Mouse (Mus musculus) liver, embryonic 15.5 days (tissue): ENCODE data around the gene Nuak1. TPM values are rescaled to one million over a fixed set of nuclear protein-coding genes. Genes with fewer than 3 reads are reported as not detected.

Source experiments
- ATAC-seq: fragments of 200-750 bp; cut with Nextera tagmentation; 2 replicates; pipeline ENCODE4 v1.8.0; 2017; ENCODE audit warnings: moderate number of reproducible peaks, mild to moderate bottlenecking, moderate library complexity; ENCODE audit not compliant: insufficient read depth
- H3K27ac ChIP-seq: fragments of 300-500 bp; sonication (generic); replicated peaks from 2 replicates; pipeline ENCODE4 v1.5.1; 2015; ENCODE audit warnings: mild to moderate bottlenecking, inconsistent platforms
- H3K27me3 ChIP-seq: fragments of 300-500 bp; sonication (generic); 2 replicates; pipeline ENCODE4 v1.6.1; 2015; ENCODE audit warnings: mild to moderate bottlenecking, inconsistent platforms
- H3K36me3 ChIP-seq: fragments of 300-500 bp; sonication (generic); replicated peaks from 2 replicates; pipeline ENCODE4 v1.6.1; 2015; ENCODE audit warnings: moderate library complexity, mild to moderate bottlenecking, inconsistent platforms
- H3K4me1 ChIP-seq: fragments of 300-500 bp; sonication (generic); replicated peaks from 2 replicates; pipeline ENCODE4 v1.6.1; 2015; ENCODE audit warnings: inconsistent platforms
- H3K4me2 ChIP-seq: fragments of 300-500 bp; sonication (generic); 2 replicates; pipeline ENCODE4 v1.6.1; 2015; ENCODE audit warnings: moderate library complexity, mild to moderate bottlenecking, inconsistent platforms
- H3K4me3 ChIP-seq: fragments of 300-500 bp; sonication (generic); replicated peaks from 2 replicates; pipeline ENCODE4 v1.5.1; 2015; ENCODE audit warnings: mild to moderate bottlenecking, inconsistent platforms
- H3K9ac ChIP-seq: fragments of 300-500 bp; sonication (generic); 2 replicates; pipeline ENCODE4 v1.6.1; 2015; ENCODE audit warnings: moderate library complexity, mild to moderate bottlenecking, inconsistent platforms
- H3K9me3 ChIP-seq: fragments of 300-500 bp; sonication (generic); replicated peaks from 2 replicates; pipeline ENCODE4 v1.6.1; 2016; ENCODE audit warnings: inconsistent platforms
- WGBS: fragments of 180-500 bp; shearing (Covaris S2); methylation state at CpG from one replicate; pipeline ENCODE4 v1.1.7; 2015; ENCODE audit warnings: mixed read lengths; ENCODE audit not compliant: insufficient replicate concordance; 5-methylcytosine and 5-hydroxymethylcytosine counted together
- polyA plus RNA-seq: library from polyadenylated mRNA; unstranded; fragments of >200 nt; fragmentation: Nextera tagmentation; extraction: Ambion mirVana; gene quantifications from 2 replicates; pipeline ENCODE4 v1.2.1, GENCODE M21; 2015

Nuak1 gene
- polyA plus RNA-seq, 1 experiment from 2014 or later, result 0.13 TPM

DNA sequence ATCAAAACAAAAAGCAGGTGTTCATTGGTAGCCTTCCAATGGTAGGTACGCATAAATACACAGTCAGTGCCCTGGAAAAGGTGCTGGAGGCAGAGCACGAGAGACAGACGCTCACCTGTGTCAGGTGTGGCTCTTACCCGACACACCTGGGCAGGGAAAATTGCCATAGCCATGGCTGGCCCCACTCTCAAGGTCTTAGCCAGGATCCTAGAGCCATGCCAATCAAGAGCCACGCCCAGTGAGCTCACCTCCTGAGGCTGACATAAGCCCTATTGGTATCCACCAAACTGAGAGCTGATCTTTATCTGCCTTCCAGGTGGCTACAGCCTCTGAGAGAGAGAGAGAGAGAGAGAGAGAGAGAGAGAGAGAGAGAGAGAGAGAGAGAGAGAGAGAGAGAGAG is 64.1 kb downstream of the Nuak1 start:
- ATAC-seq, result no peak
- H3K36me3 ChIP-seq, result no peaks in the 10 kb centered on the region

DNA sequence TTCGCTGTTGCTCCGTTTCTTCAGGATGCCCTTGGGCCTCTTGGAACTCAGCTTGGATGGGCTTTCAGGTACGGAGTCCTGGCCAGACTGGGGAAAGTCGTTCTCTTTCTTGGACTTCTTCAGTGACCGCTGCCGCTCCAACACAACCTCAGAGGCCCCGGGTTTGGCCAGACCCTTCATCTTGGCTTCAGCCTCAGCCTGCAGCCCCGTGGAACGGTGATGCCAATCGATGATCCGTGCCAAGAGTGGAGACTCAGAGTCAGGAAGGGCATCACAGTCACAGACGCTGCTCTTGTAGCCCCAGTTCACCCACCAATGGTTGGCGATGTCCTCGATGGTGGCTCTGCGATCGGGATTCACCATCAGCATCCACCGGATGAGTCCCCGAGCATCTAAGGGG is 65.4 kb downstream of the Nuak1 start:
- H3K36me3 ChIP-seq, result no peaks in the 10 kb centered on the region
- ATAC-seq, result no peak
- H3K4me1 ChIP-seq, result no peaks in the 10 kb centered on the region
- no peaks in the 10 kb centered on the region for H3K27me3 ChIP-seq
- H3K27ac ChIP-seq, result no peak overlapping the region
- no peak overlapping the region for H3K9ac ChIP-seq
- WGBS, result 75% methylated on average over 18 of the region's 18 CpGs
- no peaks in the 10 kb centered on the region for H3K9me3 ChIP-seq
- no peak overlapping the region for H3K4me3 ChIP-seq
- no peak overlapping the region for H3K4me2 ChIP-seq

More for the DNA sequence above, 64.1 kb downstream of the Nuak1 start:
- no peak overlapping the region for H3K4me3 ChIP-seq
- no peaks in the 10 kb centered on the region for H3K9me3 ChIP-seq
- H3K4me1 ChIP-seq, result no peaks in the 10 kb centered on the region
- no peak overlapping the region for H3K4me2 ChIP-seq
- H3K27me3 ChIP-seq, result no peaks in the 10 kb centered on the region
- no peak overlapping the region for H3K9ac ChIP-seq
- WGBS, result 53% methylated on average over 5 of the region's 5 CpGs
- H3K27ac ChIP-seq, result no peak overlapping the region

DNA sequence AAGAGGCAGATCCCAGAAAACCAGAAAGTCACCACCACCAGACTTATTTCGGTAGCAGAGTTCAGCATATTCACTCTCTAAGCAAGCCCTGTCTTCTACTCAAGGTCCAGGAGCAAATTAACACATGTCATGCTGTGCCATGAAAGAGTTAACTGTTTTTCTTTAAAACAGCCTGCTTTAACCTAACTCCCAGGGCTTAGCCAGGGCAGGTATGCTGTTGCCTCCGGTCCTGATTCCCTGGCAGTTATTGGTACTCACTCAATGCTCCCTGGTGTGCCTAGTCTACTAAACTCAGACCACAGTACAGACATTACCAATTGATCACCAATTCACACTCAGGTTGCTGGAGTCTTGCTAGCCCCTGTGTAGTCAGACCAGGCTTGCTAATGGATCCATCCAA is 66.9 kb downstream of the Nuak1 start:
- H3K36me3 ChIP-seq, result no peaks in the 10 kb centered on the region

DNA sequence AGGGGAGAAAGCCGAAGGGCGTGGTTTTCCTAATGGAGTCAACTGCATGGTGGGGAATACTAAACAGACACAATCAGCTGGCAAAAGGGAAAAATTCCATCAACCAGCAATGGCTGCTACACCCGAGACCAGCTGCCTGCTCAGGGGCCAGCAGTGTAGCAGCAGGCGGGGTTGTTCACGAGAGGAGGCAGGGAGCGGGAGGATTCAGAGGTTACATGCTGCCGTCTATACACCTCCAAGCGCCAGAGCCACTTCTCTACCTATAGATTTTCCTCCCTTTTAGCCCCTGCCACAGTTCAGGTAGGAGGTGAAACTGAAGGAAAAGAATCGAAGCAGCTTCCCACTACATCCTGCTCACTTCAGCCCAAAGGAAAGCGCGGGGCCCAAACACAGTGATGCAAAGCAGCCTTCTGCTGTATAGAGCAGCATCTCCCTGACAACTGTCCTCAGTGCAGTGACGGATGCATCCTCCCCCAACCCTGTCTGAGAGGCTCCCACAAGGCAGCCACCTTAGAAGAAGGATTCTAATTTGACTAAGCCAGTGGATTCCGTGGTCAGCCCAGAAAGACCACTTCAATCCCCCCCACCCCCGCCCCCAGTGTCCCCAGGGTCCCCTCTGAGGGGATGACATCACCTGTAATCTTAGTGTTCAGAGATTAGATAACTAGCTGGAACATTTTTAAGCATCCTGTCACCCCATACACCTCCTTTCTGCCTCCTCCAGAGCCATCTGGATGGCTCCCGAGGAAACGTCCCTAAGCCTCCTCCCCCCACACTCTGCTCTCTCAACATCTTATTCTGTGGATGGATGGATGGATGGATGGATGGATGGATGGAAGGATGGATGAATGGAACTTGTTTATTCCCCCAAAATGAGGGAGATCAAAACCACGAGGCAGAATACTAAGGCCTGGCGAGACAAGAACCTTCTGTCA is 68.0 kb downstream of the Nuak1 start:
- Histone ChIP-seq H3K4me2 (no peak overlapping the region), H3K36me3 (no peaks in the 10 kb centered on the region), H3K9ac (no peak overlapping the region), H3K4me3 (no peak overlapping the region), H3K4me1 (no peaks in the 10 kb centered on the region), H3K27me3 (no peaks in the 10 kb centered on the region), H3K9me3 (no peaks in the 10 kb centered on the region), H3K27ac (no peak overlapping the region)
- WGBS, result 54% methylated on average over 18 of the region's 18 CpGs
- no peak for ATAC-seq

More for the DNA sequence above, 66.9 kb downstream of the Nuak1 start:
- H3K4me2 ChIP-seq, result no peak overlapping the region
- H3K4me3 ChIP-seq, result no peak overlapping the region
- H3K9me3 ChIP-seq, result no peaks in the 10 kb centered on the region
- no peaks in the 10 kb centered on the region for H3K27me3 ChIP-seq
- H3K4me1 ChIP-seq, result no peaks in the 10 kb centered on the region
- H3K9ac ChIP-seq, result no peak overlapping the region
- H3K27ac ChIP-seq, result no peak overlapping the region
- 74% methylated on average over 2 of the region's 2 CpGs for WGBS
- ATAC-seq, result no peak

DNA sequence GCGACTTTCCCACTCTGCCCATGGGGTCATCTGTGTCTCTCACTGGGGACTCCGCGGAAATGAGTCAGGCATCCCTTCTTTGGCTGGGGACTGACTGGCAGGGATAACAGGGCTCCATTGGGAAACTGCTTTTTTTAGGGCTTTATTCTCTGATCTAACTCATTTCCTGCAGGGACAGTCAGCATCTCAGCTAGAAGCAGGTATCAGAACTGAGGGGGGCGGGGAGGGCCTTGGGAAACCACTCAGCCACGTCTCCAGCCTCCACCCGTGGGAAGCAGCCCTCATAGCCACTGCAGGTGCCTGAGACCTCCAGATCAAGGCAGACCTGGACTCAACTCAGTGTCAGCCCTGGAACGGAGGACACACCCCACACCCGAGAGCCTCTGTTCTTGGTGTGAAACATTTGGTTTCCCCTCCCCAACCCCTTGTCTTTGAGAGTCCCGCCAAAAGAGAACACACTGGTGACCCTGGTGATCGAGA is 68.7 kb downstream of the Nuak1 start:
- WGBS, result 37% methylated on average over 10 of the region's 10 CpGs
- H3K27me3 ChIP-seq, result no peaks in the 10 kb centered on the region
- H3K4me3 ChIP-seq, result no peak overlapping the region
- H3K9ac ChIP-seq, result no peak overlapping the region
- ATAC-seq, result no peak
- no peaks in the 10 kb centered on the region for H3K4me1 ChIP-seq
- H3K9me3 ChIP-seq, result no peaks in the 10 kb centered on the region
- H3K27ac ChIP-seq, result no peak overlapping the region
- no peak overlapping the region for H3K4me2 ChIP-seq
- H3K36me3 ChIP-seq, result no peaks in the 10 kb centered on the region

DNA sequence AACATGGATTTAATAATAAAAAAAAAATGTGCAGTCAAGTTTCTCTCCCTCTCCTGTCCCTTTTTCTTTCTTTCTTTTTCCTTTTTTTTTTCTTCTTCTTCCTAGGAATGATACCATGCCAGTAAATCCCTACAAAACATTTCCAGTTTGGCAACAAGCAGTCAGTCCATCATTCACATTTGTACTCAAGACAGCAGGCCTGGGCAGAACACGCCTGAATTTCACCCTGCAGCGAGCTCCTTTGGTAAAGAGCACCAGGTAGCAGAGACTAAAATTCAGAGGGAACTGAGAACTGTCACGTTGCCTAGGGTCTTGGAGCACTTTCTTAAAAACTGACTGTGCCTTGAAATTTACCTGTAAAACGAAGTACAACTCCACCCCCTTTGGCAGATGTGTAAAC is 69.2 kb downstream of the Nuak1 start:
- H3K27me3 ChIP-seq, result no peaks in the 10 kb centered on the region
- H3K4me3 ChIP-seq, result no peak overlapping the region
- ATAC-seq, result no peak
- H3K27ac ChIP-seq, result no peak overlapping the region
- no peaks in the 10 kb centered on the region for H3K9me3 ChIP-seq
- no peaks in the 10 kb centered on the region for H3K4me1 ChIP-seq
- no peak overlapping the region for H3K9ac ChIP-seq
- H3K4me2 ChIP-seq, result no peak overlapping the region
- 51% methylated on average over 4 of the region's 4 CpGs for WGBS
- no peaks in the 10 kb centered on the region for H3K36me3 ChIP-seq

DNA sequence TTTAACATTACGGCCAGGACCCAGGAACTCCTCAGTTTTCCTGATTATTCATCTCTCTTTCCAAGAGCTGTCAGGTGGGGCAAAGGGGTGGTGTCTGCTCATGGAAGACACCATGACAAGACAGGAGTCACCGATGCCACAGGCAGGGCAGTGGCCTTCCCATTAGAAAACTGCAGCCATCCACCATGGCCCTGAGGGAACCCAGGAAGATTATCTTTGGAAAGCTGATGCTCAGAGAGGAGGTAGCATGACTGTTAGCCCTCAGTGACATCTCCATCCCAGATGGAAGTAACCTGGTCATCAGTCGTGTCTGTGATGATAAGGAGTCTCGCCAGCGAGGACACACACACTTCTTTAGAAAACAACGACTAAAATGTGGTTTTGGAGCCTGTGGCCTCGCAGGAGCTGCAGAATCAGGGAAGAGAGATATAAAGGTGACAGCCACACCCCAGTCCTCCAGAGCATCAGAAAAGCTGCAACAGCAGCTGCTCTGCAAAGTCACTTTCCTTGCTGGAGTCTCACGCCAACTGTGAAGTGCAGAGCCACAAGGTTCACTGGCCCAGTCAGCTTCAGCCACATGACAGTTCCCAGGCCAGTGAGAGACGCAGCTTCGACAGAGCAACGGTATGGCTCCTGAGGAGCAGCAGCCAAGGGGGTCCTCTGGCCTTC is 70.6 kb downstream of the Nuak1 start:
- no peak for ATAC-seq
- Histone ChIP-seq H3K9ac (no peak overlapping the region), H3K4me3 (no peak overlapping the region), H3K27ac (no peak overlapping the region), H3K36me3 (no peaks in the 10 kb centered on the region), H3K27me3 (no peaks in the 10 kb centered on the region), H3K9me3 (no peaks in the 10 kb centered on the region), H3K4me1 (no peaks in the 10 kb centered on the region), H3K4me2 (no peak overlapping the region)
- WGBS, result 35% methylated on average over 11 of the region's 11 CpGs

DNA sequence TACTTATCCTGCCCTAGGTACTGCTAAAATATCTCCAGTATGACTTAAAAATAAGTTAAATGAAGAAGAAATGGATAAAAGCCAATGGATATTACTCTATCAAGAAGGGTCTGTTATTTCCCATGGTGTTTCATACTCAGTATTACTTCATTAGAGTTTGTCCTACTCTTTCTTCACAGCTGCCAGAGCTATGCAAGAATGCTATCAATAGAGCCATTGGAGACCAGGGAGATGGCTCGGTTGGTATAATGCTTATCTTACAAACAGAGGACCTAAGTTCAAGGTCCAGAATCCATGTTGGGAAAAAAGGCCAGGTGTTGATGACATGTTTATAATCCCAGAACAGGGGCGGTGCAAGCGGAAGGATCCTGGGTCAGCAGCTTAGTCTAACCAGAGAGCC is 72.2 kb downstream of the Nuak1 start:
- H3K27ac ChIP-seq, result no peak overlapping the region
- H3K4me3 ChIP-seq, result no peak overlapping the region
- WGBS, result 69% methylated on average over 3 of the region's 3 CpGs
- H3K9me3 ChIP-seq, result no peaks in the 10 kb centered on the region
- no peak overlapping the region for H3K4me2 ChIP-seq
- no peaks in the 10 kb centered on the region for H3K36me3 ChIP-seq
- no peaks in the 10 kb centered on the region for H3K27me3 ChIP-seq
- H3K4me1 ChIP-seq, result no peaks in the 10 kb centered on the region
- ATAC-seq, result no peak
- no peak overlapping the region for H3K9ac ChIP-seq

DNA sequence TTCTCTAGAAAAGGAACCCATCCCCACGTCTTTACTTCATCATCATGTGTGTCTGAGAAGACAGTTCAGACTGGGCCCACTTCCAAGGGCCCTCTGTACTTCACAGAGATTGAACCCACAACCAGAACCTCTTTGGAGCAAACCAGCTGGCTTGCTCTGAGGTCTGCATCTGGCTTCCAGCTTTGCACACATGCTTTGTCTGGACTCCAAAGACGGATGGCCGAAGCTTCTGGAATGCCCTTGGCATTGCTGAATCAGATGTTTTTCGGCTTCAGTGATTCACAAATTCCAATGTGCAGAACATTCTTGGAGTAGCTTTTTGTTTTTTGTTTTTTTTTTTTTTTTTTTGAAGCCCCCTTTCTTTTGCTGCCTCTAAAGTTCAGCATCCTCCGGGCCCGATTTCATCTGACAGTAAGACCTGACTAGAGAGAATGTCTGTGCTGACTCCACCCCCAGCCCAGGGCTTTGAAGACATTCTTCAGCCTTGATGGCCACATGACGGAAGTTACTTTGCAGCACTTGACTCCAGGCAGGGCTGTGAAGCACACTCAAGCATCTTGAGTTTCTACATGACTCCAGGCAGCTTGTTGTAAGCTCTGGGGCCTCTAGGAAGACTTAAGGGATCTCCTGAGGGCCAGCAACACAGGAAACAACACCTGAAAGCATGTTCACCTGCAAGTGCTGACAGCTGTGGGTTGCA is 75.1 kb downstream of the Nuak1 start:
- no peaks in the 10 kb centered on the region for H3K27me3 ChIP-seq

DNA sequence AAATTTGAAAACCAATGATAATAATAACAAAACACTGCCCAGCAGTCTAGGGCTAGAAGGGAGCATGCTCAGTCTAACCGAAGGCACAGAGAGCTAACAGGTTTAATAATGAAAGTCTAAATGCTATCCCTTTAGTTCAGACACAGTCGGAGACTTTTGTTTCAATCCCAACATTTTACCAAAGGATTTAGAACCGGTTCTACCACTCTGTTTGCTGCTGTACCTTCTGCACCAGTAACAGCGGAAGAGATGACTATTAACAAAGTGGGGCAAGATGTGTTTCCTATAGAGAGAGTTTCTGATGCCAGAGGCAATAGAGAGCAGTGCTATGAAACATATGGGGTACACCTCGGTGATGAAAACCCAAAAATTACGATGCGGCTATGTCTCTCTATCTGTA is 76.6 kb downstream of the Nuak1 start:
- WGBS, result 67% methylated on average over 7 of the region's 7 CpGs
- no peaks in the 10 kb centered on the region for H3K4me1 ChIP-seq
- H3K4me2 ChIP-seq, result no peak overlapping the region
- no peak for ATAC-seq
- no peak overlapping the region for H3K27ac ChIP-seq
- no peaks in the 10 kb centered on the region for H3K9me3 ChIP-seq
- no peaks in the 10 kb centered on the region for H3K36me3 ChIP-seq
- H3K9ac ChIP-seq, result no peak overlapping the region
- H3K4me3 ChIP-seq, result no peak overlapping the region
- H3K27me3 ChIP-seq, result no peaks in the 10 kb centered on the region

More for the DNA sequence above, 75.1 kb downstream of the Nuak1 start:
- Histone ChIP-seq H3K4me1 (no peaks in the 10 kb centered on the region), H3K4me3 (no peak overlapping the region), H3K4me2 (no peak overlapping the region), H3K27ac (no peak overlapping the region), H3K36me3 (no peaks in the 10 kb centered on the region), H3K9me3 (no peaks in the 10 kb centered on the region), H3K9ac (no peak overlapping the region)
- WGBS, result 60% methylated on average over 7 of the region's 7 CpGs
- ATAC-seq, result no peak

DNA sequence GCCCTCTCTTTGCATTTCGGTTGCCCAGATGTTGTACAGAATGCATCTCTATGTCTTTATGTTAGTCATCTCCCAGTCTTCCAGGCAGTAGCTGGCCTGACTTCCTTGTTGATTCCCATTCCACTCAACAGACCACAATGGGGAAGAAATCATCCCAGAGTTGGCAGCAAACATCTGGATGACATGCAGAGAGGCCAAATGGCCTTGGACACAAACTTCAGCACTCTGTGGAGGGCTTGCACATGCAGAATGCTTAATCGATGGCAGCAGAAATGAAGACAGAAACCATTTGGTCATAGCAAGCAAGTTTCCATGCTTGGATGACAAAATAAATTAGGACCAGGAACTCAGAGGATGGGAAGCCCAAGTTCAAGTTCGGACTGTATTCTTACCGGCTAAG is 79.4 kb downstream of the Nuak1 start:
- no peak for ATAC-seq
- H3K27ac ChIP-seq, result no peak overlapping the region
- H3K9ac ChIP-seq, result no peak overlapping the region
- H3K27me3 ChIP-seq, result no peaks in the 10 kb centered on the region
- H3K4me3 ChIP-seq, result no peak overlapping the region
- no peak overlapping the region for H3K4me2 ChIP-seq
- H3K36me3 ChIP-seq, result no peaks in the 10 kb centered on the region
- H3K9me3 ChIP-seq, result no peaks in the 10 kb centered on the region
- no peaks in the 10 kb centered on the region for H3K4me1 ChIP-seq
- WGBS, result 65% methylated on average over 4 of the region's 4 CpGs
